Mouse (Mus musculus): ENCODE measurements around the gene Gtpbp6. TPM values are rescaled to one million over a fixed set of nuclear protein-coding genes. Genes with fewer than 3 reads are reported as not detected.
A peak's percentile ranks its signal among the peaks of the same experiment; 100 is the strongest.
"Not testable (repeated sequence)": the region's sequence is repeated elsewhere in the genome, so short reads cannot be mapped to it uniquely, and the experiment has no call there.

Gene Gtpbp6
- polyA plus RNA-seq, 1 experiment from 2014 or later: 36.4 TPM

DNA sequence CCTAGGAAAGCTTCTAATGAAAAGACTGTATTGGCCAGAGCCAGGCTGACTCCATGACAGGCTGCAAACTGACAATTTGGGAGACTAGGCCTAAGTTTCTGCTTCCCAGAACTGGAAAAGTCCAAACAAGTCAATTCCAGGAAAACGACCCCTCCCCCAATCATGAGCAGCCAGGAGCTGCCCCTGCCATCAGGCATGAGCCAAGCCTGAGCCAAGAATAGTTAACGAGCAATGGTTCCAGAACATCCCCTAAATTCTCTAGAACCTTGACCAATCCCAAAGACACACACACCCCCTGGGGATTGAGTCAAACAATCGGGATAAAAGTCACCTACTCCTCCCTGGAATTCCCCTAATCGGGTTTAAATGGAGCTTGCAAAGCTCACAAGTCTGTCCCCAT lies 25.0 kb downstream of the Gtpbp6 start:
- Histone ChIP-seq H3K36me3 (ENCODE audit: insufficient read depth, low read length) (0 out of 2 replicates have a peak, but pooled peaks cover 8% of the 10 kb centered on the region), H3K9ac (replicated peaks; ENCODE audit: low read length) (no peak overlapping the region), H3K9me3 (ENCODE audit: low read length) (peaks cover 21% of the 10 kb centered on the region), H3K4me2 (replicated peaks; ENCODE audit: low read depth, low read length) (no peak overlapping the region), H3K4me3 (ENCODE audit: low read length) (no peak overlapping the region), H3K4me1 (ENCODE audit: insufficient read depth, low read length) (no peaks in the 10 kb centered on the region), H3K27me3 (ENCODE audit: insufficient read depth, low read length) (no peaks in the 10 kb centered on the region), H3K27ac (ENCODE audit: low read length) (no peak overlapping the region)
- WGBS: 84% methylated on average over 4 of the region's 4 CpGs
- no peak for ATAC-seq (ENCODE audit: low FRiP score, low TSS enrichment)

DNA sequence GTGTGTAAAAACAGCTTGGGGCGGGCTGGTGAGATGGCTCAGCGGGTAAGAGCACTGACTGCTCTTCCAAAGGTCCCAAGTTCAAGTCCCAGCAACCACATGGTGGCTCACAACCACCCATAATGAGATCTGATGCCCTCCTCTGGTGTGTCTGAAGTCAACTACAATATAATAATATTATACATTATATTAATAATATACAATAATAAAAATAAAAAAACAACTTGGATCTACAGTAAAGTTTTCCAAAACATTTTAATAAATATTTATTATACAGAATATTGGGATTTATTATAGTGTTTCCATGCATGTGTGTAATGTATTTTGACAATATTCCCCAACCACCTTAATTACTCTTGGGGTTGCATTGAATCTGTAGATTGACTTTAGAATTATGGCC lies 35.6 kb downstream of the Gtpbp6 start, which contains the start of gene Gm17655:
Gene Gm17655, minus strand, starts transcription at position 101 of the 400 bp plus-strand sequence.
- H3K27me3 ChIP-seq (ENCODE audit: insufficient read depth, low read length); H3K36me3 ChIP-seq (ENCODE audit: insufficient read depth, low read length); H3K9ac ChIP-seq (replicated peaks; ENCODE audit: low read length); H3K4me3 ChIP-seq (ENCODE audit: low read length); ATAC-seq (ENCODE audit: low FRiP score, low TSS enrichment); H3K4me2 ChIP-seq (replicated peaks; ENCODE audit: low read depth, low read length); H3K27ac ChIP-seq (ENCODE audit: low read length); H3K4me1 ChIP-seq (ENCODE audit: insufficient read depth, low read length): not testable (repeated sequence)
- peaks cover 17% of the 10 kb centered on the region for H3K9me3 ChIP-seq (ENCODE audit: low read length)
- 82% methylated on average over 2 of the region's 2 CpGs for WGBS

DNA sequence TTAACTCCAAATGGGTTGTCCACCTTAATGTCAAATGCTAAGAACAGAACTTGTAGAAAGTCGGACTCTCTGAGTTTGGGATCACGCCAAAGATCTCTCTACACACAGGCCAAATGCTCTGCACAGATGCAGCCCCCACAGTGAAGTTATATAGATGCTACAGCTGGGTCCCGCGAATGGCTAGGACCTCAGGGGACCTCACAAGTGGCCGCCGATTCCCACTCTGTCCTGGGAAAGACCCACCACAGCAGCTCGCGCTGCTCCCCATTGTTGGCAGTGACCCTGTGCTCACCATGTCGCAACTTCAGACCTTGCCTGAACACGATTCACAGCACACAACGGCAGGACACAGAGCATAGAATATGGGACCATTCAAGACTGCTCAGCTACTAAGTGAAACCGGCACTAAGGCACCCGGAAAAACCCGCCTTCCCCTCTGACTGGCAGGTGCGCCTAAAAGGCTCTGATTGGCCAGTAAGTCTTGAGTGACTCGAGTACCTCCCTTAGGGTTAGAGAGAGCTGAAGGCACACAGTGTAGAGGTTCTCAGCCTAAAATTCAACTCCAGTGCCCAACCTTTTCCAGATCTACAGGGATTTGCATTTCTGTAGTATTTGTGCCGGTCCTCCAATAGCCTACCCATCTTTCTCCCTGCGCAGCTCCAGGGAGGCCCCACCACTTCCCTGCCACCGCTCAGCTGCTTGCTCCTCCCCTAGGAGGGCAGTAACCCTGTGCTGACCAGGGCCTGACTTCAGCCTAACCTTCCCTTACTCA lies 50.2 kb downstream of the Gtpbp6 start:
- ATAC-seq (ENCODE audit: low FRiP score, low TSS enrichment): peak; percentile 100
- H3K27ac ChIP-seq (ENCODE audit: low read length): peak overlapping the region; percentile 85
- H3K4me2 ChIP-seq (replicated peaks; ENCODE audit: low read depth, low read length): peak overlapping the region; percentile 56
- H3K9me3 ChIP-seq (ENCODE audit: low read length): peaks cover 7% of the 10 kb centered on the region; the same call in 1 of the 2 replicates
- WGBS: 1% methylated on average over 19 of the region's 19 CpGs
- H3K9ac ChIP-seq (replicated peaks; ENCODE audit: low read length): peak overlapping the region; percentile 76
- H3K4me3 ChIP-seq (ENCODE audit: low read length): peak overlapping the region; percentile 81
- H3K27me3 ChIP-seq (ENCODE audit: insufficient read depth, low read length): no peaks in the 10 kb centered on the region
- H3K4me1 ChIP-seq (ENCODE audit: insufficient read depth, low read length): no peaks in the 10 kb centered on the region
- H3K36me3 ChIP-seq (ENCODE audit: insufficient read depth, low read length): no peaks in the 10 kb centered on the region

Other genes starting within 250 kb of the Gtpbp6 start
- gene Gm15446, start 184.8 kb downstream of the Gtpbp6 start, polyA plus RNA-seq (2015; fragmentation: Nextera tagmentation; extraction: Ambion mirVana): 0.72 and 0.76 TPM in 2 replicates
- gene Zfp932, start 111.7 kb downstream of the Gtpbp6 start, polyA plus RNA-seq (2015; fragmentation: Nextera tagmentation; extraction: Ambion mirVana): 19.8 and 24.0 TPM in 2 replicates
- gene Gm17655, start 35.7 kb downstream of the Gtpbp6 start, polyA plus RNA-seq (2015; fragmentation: Nextera tagmentation; extraction: Ambion mirVana): 4.2 and 6.9 TPM in 2 replicates
- gene Gm35315, start 13.8 kb downstream of the Gtpbp6 start, polyA plus RNA-seq (2015; fragmentation: Nextera tagmentation; extraction: Ambion mirVana): 1.6 and 1.7 TPM in 2 replicates
- gene Plcxd1, start 8.2 kb downstream of the Gtpbp6 start, polyA plus RNA-seq (2015; fragmentation: Nextera tagmentation; extraction: Ambion mirVana): 2.3 and 2.6 TPM in 2 replicates
- 4.5 and 6.0 TPM in 2 replicates for gene Zfp605, start 1.9 kb upstream of the Gtpbp6 start, polyA plus RNA-seq (2015; fragmentation: Nextera tagmentation; extraction: Ambion mirVana)
- 39.4 and 42.8 TPM in 2 replicates for gene Chfr, start 27.6 kb upstream of the Gtpbp6 start, polyA plus RNA-seq (2015; fragmentation: Nextera tagmentation; extraction: Ambion mirVana)
- gene Golga3, start 68.5 kb upstream of the Gtpbp6 start, polyA plus RNA-seq (2015; fragmentation: Nextera tagmentation; extraction: Ambion mirVana): 19.2 and 19.6 TPM in 2 replicates
- 24.3 and 25.5 TPM in 2 replicates for gene Ankle2, start 122.8 kb upstream of the Gtpbp6 start, polyA plus RNA-seq (2015; fragmentation: Nextera tagmentation; extraction: Ambion mirVana)
- 68.5 and 74.5 TPM in 2 replicates for gene Pgam5, start 161.7 kb upstream of the Gtpbp6 start, polyA plus RNA-seq (2015; fragmentation: Nextera tagmentation; extraction: Ambion mirVana)
- gene Pxmp2, start 178.0 kb upstream of the Gtpbp6 start, polyA plus RNA-seq (2015; fragmentation: Nextera tagmentation; extraction: Ambion mirVana): 25.1 and 27.3 TPM in 2 replicates
- 30.3 and 32.1 TPM in 2 replicates for gene Pole, start 178.1 kb upstream of the Gtpbp6 start, polyA plus RNA-seq (2015; fragmentation: Nextera tagmentation; extraction: Ambion mirVana)
- 1.1 and 1.2 TPM in 2 replicates for gene P2rx2, start 235.0 kb upstream of the Gtpbp6 start, polyA plus RNA-seq (2015; fragmentation: Nextera tagmentation; extraction: Ambion mirVana)
- gene Lrcol1, start 236.5 kb upstream of the Gtpbp6 start, polyA plus RNA-seq (2015; fragmentation: Nextera tagmentation; extraction: Ambion mirVana): not detected in 2 replicates